Mouse (Mus musculus) retina, embryonic 14.5 days (tissue): ENCODE measurements at regions not wholly inside any gene's neighbourhood (a gene's known extent, or its start where the extent isn't known, plus 50 kb on each side); places are given as distances from the start of the nearest gene placed in this dataset.
A peak's percentile ranks its signal among the peaks of the same experiment; 100 is the strongest.
"Not testable (repeated sequence)": the region's sequence is repeated elsewhere in the genome, so short reads cannot be mapped to it uniquely, and the experiment has no call there.

Source experiments
- DNase-seq: peaks from one replicate; pipeline ENCODE4 v3.0.0-alpha.2; 2015; ENCODE audit warnings: low spot score

DNA sequence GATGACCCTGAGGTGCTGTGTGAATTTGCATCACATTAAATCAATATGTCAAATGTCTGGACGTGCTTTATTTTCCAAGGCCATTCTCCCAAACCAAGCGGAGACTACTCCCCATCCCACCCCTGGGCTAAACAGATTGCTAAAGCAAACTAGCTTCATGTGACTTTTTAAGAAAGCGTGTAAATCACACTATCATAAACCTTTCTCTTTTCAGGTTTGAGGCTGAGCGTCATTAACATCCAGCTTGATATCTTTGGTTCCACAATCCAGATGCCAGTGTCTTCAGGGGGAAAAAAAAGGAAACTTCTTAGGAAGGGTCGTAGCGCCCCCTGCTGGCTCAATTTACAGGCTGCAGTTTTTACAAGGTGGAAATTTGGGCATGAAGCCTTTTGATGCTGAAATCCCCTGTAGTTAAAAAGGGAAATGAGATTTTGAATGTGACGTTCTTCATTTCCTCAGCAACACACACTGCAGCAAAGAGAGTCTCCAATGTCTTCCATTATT lies 105.1 kb upstream of the Nt5e start:
- peak; percentile 87 for DNase-seq

DNA sequence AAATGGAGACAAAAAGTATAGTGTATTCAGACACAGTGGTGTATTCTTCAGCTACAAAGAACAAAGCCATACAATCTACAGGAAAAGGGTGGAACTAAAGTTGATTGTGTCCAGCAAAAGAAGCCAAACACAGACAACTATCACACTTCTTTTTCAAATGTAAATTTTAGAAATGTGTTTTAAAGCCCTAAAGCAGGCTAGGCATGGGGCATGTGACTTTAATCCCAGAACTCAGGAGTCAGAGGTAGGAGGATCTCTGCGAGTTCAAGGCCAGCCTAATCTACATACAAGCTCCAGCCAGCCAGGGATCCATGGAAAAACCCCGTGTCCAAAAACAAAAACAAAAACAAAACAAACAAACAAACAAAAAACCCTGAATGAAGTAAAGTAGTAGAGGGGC lies 89.9 kb upstream of the Nt5e start:
- DNase-seq, result no peak

DNA sequence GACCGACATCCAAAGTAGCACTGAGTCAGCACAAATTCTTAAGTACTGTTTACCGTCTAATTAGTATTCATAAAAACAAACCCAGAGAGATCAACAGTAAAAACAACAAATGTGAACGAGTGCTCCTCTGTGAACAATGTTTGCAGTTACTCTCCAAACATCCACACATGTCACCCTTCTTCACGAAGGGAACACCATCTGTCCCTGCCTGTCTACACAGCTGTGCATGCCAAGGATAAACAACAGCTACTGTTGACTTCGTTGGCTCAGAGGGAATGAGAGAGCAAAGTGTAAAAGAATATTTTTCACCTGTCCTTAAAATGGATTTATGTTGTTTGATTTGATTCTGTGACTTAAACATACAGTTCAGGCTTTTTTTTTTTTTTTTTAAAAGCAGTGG lies 88.7 kb upstream of the Nt5e start:
- no peak for DNase-seq

DNA sequence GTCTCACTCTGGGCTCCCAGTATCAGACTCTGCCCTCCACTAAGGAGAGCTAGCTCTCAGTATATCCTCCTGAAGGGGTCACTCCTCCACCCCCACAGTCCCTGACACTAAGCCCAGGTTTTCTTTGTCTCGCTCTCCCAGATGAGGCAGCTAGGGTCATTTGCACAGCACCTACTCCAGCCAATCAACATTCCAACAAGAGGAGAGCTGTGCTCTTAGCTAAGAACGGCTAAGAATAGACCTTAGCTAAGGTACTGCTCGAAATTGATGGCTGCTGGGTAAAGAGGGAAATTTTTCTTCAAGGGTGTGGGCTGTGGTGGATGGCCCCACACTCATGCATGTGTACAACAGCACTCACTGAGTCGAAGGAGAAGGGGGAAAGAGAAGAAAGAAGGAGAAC lies 86.3 kb upstream of the Nt5e start:
- DNase-seq, result no peak

GRCm38 (mm10) chr9:88241203-88241995 lies 85.6 kb upstream of the Nt5e start:
- DNase-seq, result peak; percentile 93

GRCm38 (mm10) chr9:88242530-88242929 lies 84.5 kb upstream of the Nt5e start:
- DNase-seq, result no peak

DNA sequence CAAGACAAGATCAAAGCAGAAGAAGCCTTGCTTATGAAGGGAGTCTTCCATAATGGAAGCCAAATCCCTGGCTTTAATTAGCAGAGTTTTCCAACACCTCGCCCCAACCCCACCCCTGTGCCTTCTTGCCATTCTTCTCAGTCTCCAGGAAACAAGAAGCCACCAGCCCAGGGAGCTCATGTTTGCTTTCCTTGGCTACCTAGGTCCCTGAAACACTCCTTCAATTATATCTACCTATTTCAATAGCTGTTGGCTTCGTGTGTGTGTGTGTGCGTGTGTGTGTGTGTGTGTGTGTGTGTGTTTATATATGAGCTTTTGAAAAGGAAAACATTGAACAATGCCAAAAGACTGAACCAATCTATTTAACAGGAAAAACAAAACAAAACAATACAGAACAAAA lies 82.5 kb upstream of the Nt5e start:
- no peak for DNase-seq

GRCm38 (mm10) chr9:88255948-88256347 lies 71.0 kb upstream of the Nt5e start:
- no peak for DNase-seq

GRCm38 (mm10) chr9:88259627-88260026 lies 67.4 kb upstream of the Nt5e start:
- DNase-seq, result no peak

- no peak for DNase-seq
These were observed 66.8 kb upstream of the Nt5e start for GRCm38 (mm10) chr9:88260072-88260635.

DNA sequence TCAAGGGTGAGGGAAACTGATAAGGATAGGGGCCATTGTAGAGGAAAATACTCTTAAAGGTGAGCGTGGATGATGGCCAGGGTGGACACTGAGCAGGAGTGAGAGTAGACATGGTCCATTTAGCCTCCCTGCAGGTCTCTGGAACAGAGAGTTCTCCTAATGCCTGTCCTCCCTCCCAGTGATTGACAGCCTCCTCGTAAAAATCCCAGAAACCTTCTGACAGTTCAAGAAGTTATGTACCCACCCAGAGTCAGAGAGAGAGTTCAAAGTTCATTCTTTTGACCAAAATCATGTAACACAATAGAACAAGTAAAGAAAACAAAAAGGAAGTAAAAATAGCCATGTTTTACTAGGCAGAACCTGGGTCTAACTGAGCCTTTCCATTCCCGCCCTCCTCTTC lies 64.5 kb upstream of the Nt5e start:
- no peak for DNase-seq

- not testable (repeated sequence) for DNase-seq
These were observed 60.7 kb upstream of the Nt5e start for GRCm38 (mm10) chr9:88266346-88266745.

- no peak for DNase-seq
These were observed 58.2 kb upstream of the Nt5e start for GRCm38 (mm10) chr9:88268811-88269210.

GRCm38 (mm10) chr9:88269216-88269615 lies 57.8 kb upstream of the Nt5e start:
- no peak for DNase-seq

- no peak for DNase-seq
These were observed 56.2 kb upstream of the Nt5e start for GRCm38 (mm10) chr9:88270836-88271235.

GRCm38 (mm10) chr9:88273304-88273703 lies 53.7 kb upstream of the Nt5e start:
- DNase-seq, result no peak

DNA sequence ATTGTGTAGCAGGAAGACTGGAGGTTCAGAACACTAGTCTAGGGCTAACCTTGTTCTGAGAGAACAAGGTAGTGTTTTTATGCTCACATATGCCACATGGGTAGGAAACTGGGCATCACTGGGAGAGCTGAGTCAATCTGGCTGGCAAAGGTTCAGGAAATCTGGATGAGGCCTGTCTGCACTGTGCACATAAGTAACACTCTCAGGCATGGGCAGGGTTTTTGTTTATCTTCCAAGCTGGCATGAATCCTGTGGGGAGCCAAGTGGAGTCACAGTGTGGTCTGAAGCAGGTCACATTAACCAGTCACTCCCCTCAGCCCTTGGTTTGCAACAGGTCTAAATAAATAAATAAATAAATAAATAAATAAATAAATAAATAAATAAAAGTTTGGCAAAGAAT lies 53.0 kb upstream of the Nt5e start:
- DNase-seq, result no peak

DNA sequence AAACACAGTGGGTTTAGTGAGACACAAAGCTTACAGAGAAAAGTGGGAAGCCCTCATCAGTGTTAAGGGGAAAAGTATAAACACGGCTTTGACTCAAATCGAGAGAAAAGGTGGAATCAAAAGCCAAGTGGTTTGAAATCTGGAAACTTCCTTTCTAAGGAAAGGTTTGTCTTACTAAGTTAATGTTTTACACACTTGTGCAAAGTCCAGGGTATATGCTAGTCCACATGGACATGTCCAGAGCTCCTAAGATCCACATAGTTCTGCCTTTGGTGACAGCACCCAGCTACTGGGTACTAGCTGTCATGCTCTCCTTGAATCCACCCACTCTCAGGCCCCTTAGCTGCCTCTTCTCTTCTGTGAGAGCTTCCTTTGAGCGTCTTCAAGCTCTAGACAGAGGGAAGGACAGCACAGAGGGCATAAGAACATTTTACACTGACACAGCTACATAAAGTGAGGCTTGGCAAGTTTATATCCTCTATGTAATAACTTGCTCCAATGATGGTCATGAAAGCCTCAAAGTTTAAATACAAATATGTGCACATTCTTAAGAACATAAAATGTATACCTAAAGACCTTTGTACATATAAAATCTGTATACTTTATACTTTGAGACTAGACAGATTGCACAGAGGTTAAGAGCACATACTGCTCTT lies 52.2 kb upstream of the Nt5e start:
- no peak for DNase-seq

GRCm38 (mm10) chr9:88276023-88276568 lies 50.9 kb upstream of the Nt5e start:
- DNase-seq, result no peak

GRCm38 (mm10) chr9:88277031-88277430 lies 50.0 kb upstream of the Nt5e start:
- DNase-seq, result no peak
